Mouse (Mus musculus) ES-Bruce4 (cell line): ENCODE measurements around the gene Ccdc84.

Experiments
- CTCF ChIP-seq: IDR thresholded peaks from one replicate; pipeline ENCODE4 v1.8.1; 2011; ENCODE audit warnings: low read depth, low read length
- EP300 ChIP-seq: IDR thresholded peaks from 2 replicates; pipeline ENCODE4 v1.6.1; 2011; ENCODE audit warnings: low read depth, low read length; ENCODE audit not compliant: insufficient read depth

DNA sequence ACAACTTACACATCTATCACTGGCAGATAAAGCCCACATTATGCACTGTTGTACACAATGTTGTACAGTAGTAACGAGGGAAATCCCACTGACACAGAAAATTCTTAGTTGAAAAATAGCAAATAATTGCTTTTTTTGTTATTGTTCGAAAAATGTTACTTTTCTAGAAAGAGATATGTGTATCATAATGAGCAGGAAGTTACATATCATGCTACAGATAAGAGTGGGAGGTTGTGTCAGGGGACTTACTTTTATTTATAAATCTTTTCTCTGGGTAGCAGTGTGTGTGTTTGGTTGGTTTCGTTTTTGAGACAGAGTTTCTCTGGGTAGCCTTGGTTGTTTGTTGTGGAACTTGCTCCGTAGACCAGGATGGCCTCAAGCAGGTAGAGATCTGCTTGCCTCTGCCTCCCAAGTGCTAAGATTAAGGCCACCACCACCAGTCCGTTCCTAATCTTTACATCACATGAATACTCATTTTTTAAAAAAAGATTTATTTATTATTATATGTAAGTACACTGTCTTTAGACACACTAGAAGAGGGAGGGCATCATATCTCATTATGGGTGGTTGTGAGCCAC lies 40.1 kb downstream of the Ccdc84 start:
- TF ChIP-seq CTCF (no peak), EP300 (no peak)
